Mouse (Mus musculus): ENCODE data around the gene Pax4. TPM values are rescaled to one million over a fixed set of nuclear protein-coding genes. Genes with fewer than 3 reads are reported as not detected.

The Pax4 gene
- polyA plus RNA-seq, 1 experiment = not detected

DNA sequence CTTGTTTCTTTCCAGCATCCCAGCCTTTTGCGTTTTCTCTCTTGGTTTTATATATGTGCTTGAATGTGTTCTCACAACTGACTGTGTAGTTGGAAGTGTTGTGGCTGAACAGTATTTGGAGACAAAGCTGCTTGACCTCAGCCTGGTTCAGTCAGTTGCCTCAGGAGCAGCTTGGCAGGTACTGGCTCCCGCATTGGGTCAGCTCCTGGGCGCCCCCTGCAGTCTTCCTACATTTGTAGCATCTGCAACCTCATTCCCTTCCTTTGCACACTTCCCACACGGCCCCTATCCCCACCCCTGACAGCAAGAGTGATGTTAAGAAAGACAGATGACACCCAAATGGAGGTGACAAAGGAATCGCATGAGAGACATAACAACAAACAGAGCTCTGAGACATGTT lies 11.4 kb upstream of the Pax4 start:
- Histone ChIP-seq H3K36me3 (ENCODE audit: control insufficient read depth) (no peaks in the 10 kb centered on the region), H3K27me3 (ENCODE audit: control insufficient read depth) (peaks cover 15% of the 10 kb centered on the region), H3K4me3 (replicated peaks) (no peak overlapping the region), H3K4me1 (ENCODE audit: control insufficient read depth) (peaks cover 2% of the 10 kb centered on the region; the same call in 1 of the 2 replicates), H3K9me3 (ENCODE audit: control insufficient read depth, low read length) (no peaks in the 10 kb centered on the region)
- no peak for TF ChIP-seq GATA1 (IDR thresholded peaks at IDR 0.05; ENCODE audit: low read length)
- TF ChIP-seq TAL1 (IDR thresholded peaks at IDR 0.05; ENCODE audit: low read length) = no peak

DNA sequence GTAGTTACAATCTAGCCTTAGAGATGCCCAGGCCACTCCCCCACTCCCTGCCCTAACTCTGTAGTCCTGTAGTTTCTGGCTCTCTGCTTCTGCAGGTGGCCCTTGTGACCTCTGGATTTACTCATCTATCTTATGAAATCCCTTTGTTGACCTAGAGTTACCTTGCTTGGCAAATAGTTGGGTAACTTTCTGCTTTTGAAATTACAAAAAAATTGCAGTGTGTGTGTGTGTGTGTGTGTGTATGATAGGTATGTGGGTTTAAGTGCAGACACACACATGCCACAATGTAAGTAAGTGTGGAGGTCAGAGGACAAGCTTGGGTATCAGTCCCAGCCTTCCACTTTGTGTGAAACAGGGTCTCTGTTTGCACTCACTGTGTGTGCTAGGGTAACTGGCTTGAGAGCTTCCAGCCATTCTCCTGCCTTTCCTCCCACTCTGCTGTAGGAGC lies 10.1 kb upstream of the Pax4 start:
- Histone ChIP-seq H3K27me3 (ENCODE audit: control insufficient read depth) (peaks cover 14% of the 10 kb centered on the region), H3K36me3 (ENCODE audit: control insufficient read depth) (no peaks in the 10 kb centered on the region), H3K4me3 (replicated peaks) (no peak overlapping the region), H3K4me1 (ENCODE audit: control insufficient read depth) (peaks cover 2% of the 10 kb centered on the region; the same call in 1 of the 2 replicates), H3K9me3 (ENCODE audit: control insufficient read depth, low read length) (no peaks in the 10 kb centered on the region)
- no peak for TF ChIP-seq TAL1 (IDR thresholded peaks at IDR 0.05; ENCODE audit: low read length)
- TF ChIP-seq GATA1 (IDR thresholded peaks at IDR 0.05; ENCODE audit: low read length) = no peak

DNA sequence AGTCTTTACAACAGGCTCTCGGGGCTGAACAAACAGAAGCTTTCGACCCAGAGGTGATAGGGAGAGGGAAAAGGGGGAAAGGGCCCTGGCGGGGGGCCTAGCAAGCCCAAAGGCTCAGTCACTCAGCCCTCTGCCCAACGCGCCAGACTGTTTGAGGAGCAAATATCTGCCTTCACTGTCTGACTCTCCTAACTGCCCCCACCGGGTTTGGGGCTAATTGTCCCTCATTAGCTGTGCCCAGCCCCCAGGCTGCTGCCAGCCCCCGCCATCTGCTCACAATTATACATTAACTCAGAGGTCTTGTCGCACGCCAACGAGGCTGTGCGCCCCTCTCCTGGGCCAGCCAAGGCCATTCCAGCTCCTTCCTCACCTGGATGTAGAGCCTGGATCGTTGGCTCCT lies 1.8 kb upstream of the Pax4 start:
- H3K9me3 ChIP-seq (ENCODE audit: control insufficient read depth, low read length) = no peaks in the 10 kb centered on the region
- H3K27me3 ChIP-seq (ENCODE audit: control insufficient read depth) = peaks cover 58% of the 10 kb centered on the region
- no peaks in the 10 kb centered on the region for H3K4me1 ChIP-seq (ENCODE audit: control insufficient read depth)
- no peak for TF ChIP-seq GATA1 (IDR thresholded peaks at IDR 0.05; ENCODE audit: low read length)
- no peak for TF ChIP-seq TAL1 (IDR thresholded peaks at IDR 0.05; ENCODE audit: low read length)
- H3K4me3 ChIP-seq (replicated peaks) = no peak overlapping the region
- H3K36me3 ChIP-seq (ENCODE audit: control insufficient read depth) = no peaks in the 10 kb centered on the region

DNA sequence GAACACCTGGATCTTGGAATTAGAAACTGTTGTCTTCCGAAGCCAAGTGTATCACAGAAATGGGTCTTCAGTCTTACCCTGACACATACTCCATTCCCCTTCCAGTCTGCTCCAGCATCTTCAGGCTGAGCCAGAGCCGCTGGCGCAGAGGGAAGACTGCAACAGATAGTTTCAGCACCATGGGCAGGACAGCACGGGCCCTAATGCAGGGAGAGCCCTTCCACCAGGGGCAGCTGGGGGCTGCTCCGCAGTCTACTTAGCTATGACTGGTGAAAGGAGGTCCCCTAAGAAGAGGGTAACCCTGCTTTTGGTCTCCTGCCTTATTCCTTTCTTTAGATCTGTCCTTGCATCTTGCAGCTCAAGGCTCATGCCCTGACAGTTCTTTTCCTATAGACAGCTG lies 1.3 kb upstream of the Pax4 start:
- Histone ChIP-seq H3K36me3 (ENCODE audit: control insufficient read depth) (no peaks in the 10 kb centered on the region), H3K4me3 (replicated peaks) (no peak overlapping the region), H3K4me1 (ENCODE audit: control insufficient read depth) (no peaks in the 10 kb centered on the region), H3K27me3 (ENCODE audit: control insufficient read depth) (peaks cover 59% of the 10 kb centered on the region), H3K9me3 (ENCODE audit: control insufficient read depth, low read length) (no peaks in the 10 kb centered on the region)
- TF ChIP-seq TAL1 (IDR thresholded peaks at IDR 0.05; ENCODE audit: low read length) (no peak), GATA1 (IDR thresholded peaks at IDR 0.05; ENCODE audit: low read length) (no peak)

DNA sequence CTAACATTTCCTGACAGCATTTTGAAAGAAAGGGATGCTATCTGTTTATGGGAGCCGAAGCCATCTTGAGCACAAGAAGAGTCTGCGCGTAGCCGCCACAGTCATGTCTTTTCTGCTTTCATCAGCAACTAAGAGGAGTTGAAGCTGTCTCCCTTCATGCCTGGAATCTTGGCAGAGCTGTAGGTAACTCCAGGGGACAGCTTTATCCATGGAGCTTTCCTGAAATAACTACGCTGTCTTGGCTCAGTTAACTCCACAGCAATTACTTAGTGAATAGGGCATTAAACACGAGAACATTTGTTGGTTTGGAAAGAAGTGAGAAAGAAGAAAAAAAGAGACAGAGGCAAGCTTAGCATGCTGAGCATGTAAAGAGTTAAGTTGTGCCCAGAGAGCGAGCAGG lies 1.2 kb downstream of the Pax4 start:
- TF ChIP-seq TAL1 (IDR thresholded peaks at IDR 0.05; ENCODE audit: low read length) (no peak), GATA1 (IDR thresholded peaks at IDR 0.05; ENCODE audit: low read length) (no peak)
- H3K9me3 ChIP-seq (ENCODE audit: control insufficient read depth, low read length) = no peaks in the 10 kb centered on the region
- H3K4me1 ChIP-seq (ENCODE audit: control insufficient read depth) = no peaks in the 10 kb centered on the region
- H3K36me3 ChIP-seq (ENCODE audit: control insufficient read depth) = no peaks in the 10 kb centered on the region
- no peak overlapping the region for H3K4me3 ChIP-seq (replicated peaks)
- peaks cover 58% of the 10 kb centered on the region for H3K27me3 ChIP-seq (ENCODE audit: control insufficient read depth)

DNA sequence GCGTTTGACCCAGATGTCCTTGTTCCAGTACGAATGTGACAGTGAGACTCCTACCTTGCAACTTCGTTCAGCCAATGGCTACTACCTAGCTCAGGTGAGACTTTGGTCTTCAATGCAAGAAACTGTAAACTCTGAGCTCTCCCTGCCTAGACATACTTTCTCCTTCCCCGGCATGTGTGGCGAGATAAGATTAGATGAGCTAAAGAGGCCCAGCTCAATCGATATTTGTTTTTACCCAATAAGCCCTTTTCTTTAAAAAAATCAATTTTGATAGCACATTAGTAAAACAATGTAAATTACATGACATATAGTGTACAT lies 17.7 kb downstream of the Pax4 start:
- Histone ChIP-seq H3K36me3 (ENCODE audit: control insufficient read depth) (peaks cover 30% of the 10 kb centered on the region), H3K4me3 (replicated peaks) (peak overlapping the region; percentile 50), H3K4me1 (ENCODE audit: control insufficient read depth) (peaks cover 38% of the 10 kb centered on the region), H3K9me3 (ENCODE audit: control insufficient read depth, low read length) (no peaks in the 10 kb centered on the region), H3K27me3 (ENCODE audit: control insufficient read depth) (peaks cover 12% of the 10 kb centered on the region)
- TF ChIP-seq GATA1 (IDR thresholded peaks at IDR 0.05; ENCODE audit: low read length) = no peak
- no peak for TF ChIP-seq TAL1 (IDR thresholded peaks at IDR 0.05; ENCODE audit: low read length)

DNA sequence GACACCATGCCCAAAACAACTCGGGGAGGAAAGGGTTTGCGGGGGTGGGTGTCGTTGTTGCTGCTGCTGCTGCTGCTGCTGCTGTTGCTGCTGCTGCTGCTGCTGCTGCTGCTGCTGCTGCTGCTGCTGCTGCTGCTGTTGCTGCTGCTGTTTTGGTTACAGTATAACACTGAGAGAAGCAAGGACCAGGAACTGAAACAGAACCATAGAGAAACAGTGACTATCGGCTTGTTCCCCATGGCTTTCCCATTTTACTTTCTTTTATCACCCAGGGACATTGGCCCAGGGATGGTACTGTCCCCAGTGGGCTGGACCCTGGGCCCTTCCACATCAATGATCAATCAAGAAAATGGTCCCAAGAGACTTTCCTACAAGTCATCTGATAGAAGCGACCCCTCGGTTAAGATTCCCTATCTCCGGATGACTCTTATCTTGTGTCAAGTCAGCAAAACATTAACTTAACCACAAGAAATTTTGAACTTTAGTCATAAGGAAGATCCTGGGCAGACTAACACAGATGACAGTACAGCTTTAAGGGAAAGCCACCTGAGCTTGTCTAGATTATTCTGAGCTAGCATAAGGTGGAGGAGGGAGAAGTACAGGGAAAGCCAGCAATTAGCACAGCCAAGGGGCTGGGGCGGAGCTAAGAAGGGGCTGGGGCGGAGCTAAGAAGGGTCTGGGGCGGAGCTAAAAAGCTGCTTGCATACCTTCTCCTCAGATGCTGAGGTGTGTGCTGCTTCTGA lies 18.2 kb downstream of the Pax4 start:
- H3K9me3 ChIP-seq (ENCODE audit: control insufficient read depth, low read length) = no peaks in the 10 kb centered on the region
- no peak for TF ChIP-seq TAL1 (IDR thresholded peaks at IDR 0.05; ENCODE audit: low read length)
- no peak for TF ChIP-seq GATA1 (IDR thresholded peaks at IDR 0.05; ENCODE audit: low read length)
- peak overlapping the region; percentile 50 for H3K4me3 ChIP-seq (replicated peaks)

DNA sequence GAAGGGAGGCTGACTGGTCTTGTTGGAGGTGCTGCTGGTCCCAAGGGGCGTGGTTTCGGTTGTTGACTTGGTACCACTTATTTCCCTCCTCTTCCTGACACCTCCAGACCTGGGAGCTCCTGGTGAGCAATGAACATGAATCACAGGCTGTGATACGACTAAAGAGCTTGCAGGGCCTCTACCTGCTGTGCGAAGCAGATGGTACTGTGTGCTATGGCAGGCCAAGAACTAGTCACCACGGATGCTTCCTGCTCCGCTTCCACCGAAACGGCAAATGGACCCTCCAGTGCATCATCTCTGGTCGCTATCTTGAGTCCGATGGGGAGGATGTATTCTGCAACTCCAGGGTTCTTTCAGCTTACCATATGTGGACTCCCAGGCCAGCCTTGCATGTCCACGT lies 19.3 kb downstream of the Pax4 start:
- Histone ChIP-seq H3K4me3 (replicated peaks) (no peak overlapping the region), H3K4me1 (ENCODE audit: control insufficient read depth) (peaks cover 53% of the 10 kb centered on the region), H3K9me3 (ENCODE audit: control insufficient read depth, low read length) (no peaks in the 10 kb centered on the region), H3K27me3 (ENCODE audit: control insufficient read depth) (peaks cover 6% of the 10 kb centered on the region; the same call in 1 of the 2 replicates), H3K36me3 (ENCODE audit: control insufficient read depth) (peaks cover 46% of the 10 kb centered on the region)
- TF ChIP-seq TAL1 (IDR thresholded peaks at IDR 0.05; ENCODE audit: low read length) = no peak
- no peak for TF ChIP-seq GATA1 (IDR thresholded peaks at IDR 0.05; ENCODE audit: low read length)

More for the DNA sequence above, 18.2 kb downstream of the Pax4 start:
- Histone ChIP-seq H3K4me1 (ENCODE audit: control insufficient read depth) (peaks cover 43% of the 10 kb centered on the region), H3K27me3 (ENCODE audit: control insufficient read depth) (peaks cover 11% of the 10 kb centered on the region), H3K36me3 (ENCODE audit: control insufficient read depth) (peaks cover 35% of the 10 kb centered on the region)

DNA sequence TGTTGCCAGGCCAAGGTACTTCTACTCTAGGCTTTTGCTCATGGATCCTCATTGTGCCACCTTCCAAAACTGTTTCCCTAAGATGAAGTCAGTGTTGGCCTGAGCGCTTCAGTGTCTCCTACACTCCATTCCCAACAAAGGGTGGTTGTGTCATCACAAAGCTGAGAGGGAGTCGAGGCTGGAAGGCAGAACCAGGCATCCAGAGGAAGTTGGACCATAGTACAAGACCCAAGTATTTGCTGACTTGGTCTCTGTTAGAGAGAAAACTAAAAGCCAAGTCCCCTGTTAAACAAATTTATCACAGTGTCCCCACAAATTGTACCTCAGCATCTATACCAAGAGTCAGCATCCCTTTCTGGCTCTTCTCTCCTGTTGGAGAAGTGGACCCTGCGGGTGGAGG lies 20.9 kb downstream of the Pax4 start, which contains the start of gene Gcc1:
Gcc1 (minus strand) TSS at position 101 of the 400 bp plus-strand sequence.
- Histone ChIP-seq H3K27me3 (ENCODE audit: control insufficient read depth) (no peaks in the 10 kb centered on the region), H3K4me1 (ENCODE audit: control insufficient read depth) (peaks cover 57% of the 10 kb centered on the region), H3K4me3 (replicated peaks) (no peak within 1 kb of the TSS), H3K9me3 (ENCODE audit: control insufficient read depth, low read length) (no peaks in the 10 kb centered on the region), H3K36me3 (ENCODE audit: control insufficient read depth) (peaks cover 54% of the 10 kb centered on the region)
- TF ChIP-seq TAL1 (IDR thresholded peaks at IDR 0.05; ENCODE audit: low read length) (no peak), GATA1 (IDR thresholded peaks at IDR 0.05; ENCODE audit: low read length) (no peak)
